Mouse (Mus musculus): ENCODE results near the gene Slc22a12. TPM values are rescaled to one million over a fixed set of nuclear protein-coding genes. Genes with fewer than 3 reads are reported as not detected.

The Slc22a12 gene
- polyA plus RNA-seq (2012; rRNA removed; ENCODE audit: low replicate concordance), result 0.35 and 0.43 TPM in 2 replicates

DNA sequence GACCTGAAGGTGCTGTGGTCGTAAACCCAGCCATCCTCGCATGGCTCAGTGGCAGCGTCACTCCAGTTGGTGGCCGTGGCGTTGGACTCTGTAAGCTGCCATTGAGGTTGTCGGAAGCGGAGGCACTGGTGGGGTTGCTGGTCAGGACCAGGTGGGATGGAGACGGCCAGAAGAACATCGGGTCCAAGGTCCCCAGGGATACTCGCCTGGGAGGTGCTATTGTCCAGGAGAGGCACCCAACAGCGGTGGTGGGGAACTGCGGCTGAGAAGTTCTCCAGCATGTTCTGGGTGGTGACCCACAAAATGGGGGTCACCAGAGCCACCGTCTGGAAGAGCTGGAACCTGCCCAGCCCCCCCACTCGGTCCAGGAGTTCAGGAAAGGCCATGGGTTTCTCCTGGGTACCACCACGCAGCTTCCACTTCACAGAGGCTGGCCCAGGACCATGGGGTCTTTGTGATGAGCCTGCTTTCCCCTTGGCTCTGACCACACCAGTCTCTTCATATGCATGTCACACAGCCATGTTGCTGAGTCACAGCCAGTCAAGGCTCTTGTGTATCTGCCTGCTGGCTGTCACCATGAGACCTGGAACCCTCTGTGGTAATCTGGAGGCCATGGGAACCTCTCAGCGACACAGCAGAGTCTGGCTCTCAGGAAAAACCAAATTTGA, at the start of gene Slc22a12:
Gene Slc22a12 (minus strand): TSS at position 666 of the 668 bp plus-strand sequence.

Other genes starting within 250 kb of the Slc22a12 start
- gene Cdc42bpg, start 236.6 kb downstream of the Slc22a12 start, polyA plus RNA-seq (2012; rRNA removed; ENCODE audit: low replicate concordance), result 10.9 and 19.0 TPM in 2 replicates
- gene Men1, start 208.1 kb downstream of the Slc22a12 start, polyA plus RNA-seq (2012; rRNA removed; ENCODE audit: low replicate concordance), result 43.7 and 71.6 TPM in 2 replicates
- gene Map4k2, start 201.9 kb downstream of the Slc22a12 start, polyA plus RNA-seq (2012; rRNA removed; ENCODE audit: low replicate concordance), result 179 and 444 TPM in 2 replicates
- gene Sf1, start 179.3 kb downstream of the Slc22a12 start, polyA plus RNA-seq (2012; rRNA removed; ENCODE audit: low replicate concordance), result 102 and 381 TPM in 2 replicates
- gene Pygm, start 158.6 kb downstream of the Slc22a12 start, polyA plus RNA-seq (2012; rRNA removed; ENCODE audit: low replicate concordance), result 4.9 and 1,127 TPM in 2 replicates
- gene Rasgrp2, start 143.7 kb downstream of the Slc22a12 start, polyA plus RNA-seq (2012; rRNA removed; ENCODE audit: low replicate concordance), result 172 and 331 TPM in 2 replicates
- gene Nrxn2, start 124.3 kb downstream of the Slc22a12 start, polyA plus RNA-seq (2012; rRNA removed; ENCODE audit: low replicate concordance), result 1.6 and 3.3 TPM in 2 replicates